8 mouse cellular contexts compared by ENCODE assay signal in the genomic region with DNA sequence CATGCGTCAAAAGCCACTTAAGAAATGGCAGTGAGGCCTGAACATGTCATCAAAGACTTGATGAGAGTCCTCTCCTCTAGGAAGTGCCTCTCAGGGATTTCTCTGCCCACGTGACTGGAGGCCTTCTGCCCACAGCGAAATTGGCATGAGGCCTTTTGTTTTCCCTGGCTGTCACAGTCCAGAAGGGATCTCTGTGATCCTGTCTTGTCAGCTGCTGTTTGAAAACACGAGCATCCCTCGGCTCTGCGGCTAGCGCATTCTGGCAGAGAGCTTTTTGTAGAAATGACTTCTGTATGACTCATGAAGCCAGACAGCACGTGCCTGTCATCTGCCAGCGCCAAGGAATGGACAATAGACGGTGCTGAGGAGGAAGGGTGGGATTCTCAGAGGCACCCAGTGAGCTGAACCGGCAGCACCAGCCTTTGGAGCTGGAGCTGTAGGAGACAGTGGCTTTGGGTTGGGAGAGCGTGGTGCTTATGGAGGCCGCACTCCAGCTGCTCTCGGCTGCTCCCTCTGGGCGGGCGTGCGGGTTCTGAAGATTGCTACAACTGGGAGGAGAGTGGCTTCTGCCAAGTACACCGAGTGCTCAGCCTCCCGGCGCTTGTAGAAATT. TPM values are rescaled to one million over a fixed set of nuclear protein-coding genes. Genes with fewer than 3 reads are reported as not detected.
DNase-seq lines count a peak whose midpoint lies in the region; ATAC-seq lines count a peak whose summit lies in the region.

No protein-coding gene starts in this region.

- no peaks in the 10 kb centered on the region for H3K9me3 ChIP-seq in midbrain, embryonic 13.5 days
- H3K9me3 ChIP-seq in midbrain, embryonic 10.5 days (replicated peaks), result no peaks in the 10 kb centered on the region
- no peaks in the 10 kb centered on the region for H3K9me3 ChIP-seq in heart, embryonic 13.5 days

- H3K4me1 ChIP-seq in midbrain, embryonic 13.5 days (replicated peaks), result 0 out of 2 replicates have a peak, but pooled peaks cover 6% of the 10 kb centered on the region
- no peaks in the 10 kb centered on the region for H3K4me1 ChIP-seq in midbrain, embryonic 10.5 days
- H3K4me1 ChIP-seq in heart, embryonic 13.5 days, result peaks cover 24% of the 10 kb centered on the region

- peak; percentile 75 for ATAC-seq in midbrain, embryonic 13.5 days
- ATAC-seq in heart, embryonic 13.5 days (ENCODE audit: extremely low read depth, insufficient number of reproducible peaks, low FRiP score, low TSS enrichment), result no peak

- peak overlapping the region; percentile 75 for H3K27ac ChIP-seq in midbrain, embryonic 13.5 days
- no peak overlapping the region for H3K27ac ChIP-seq in midbrain, embryonic 10.5 days (replicated peaks)
- H3K27ac ChIP-seq in heart, embryonic 13.5 days (replicated peaks), result peak overlapping the region; percentile 67

- H3K36me3 ChIP-seq in midbrain, embryonic 13.5 days, result peaks cover 75% of the 10 kb centered on the region
- H3K36me3 ChIP-seq in midbrain, embryonic 10.5 days, result peaks cover 82% of the 10 kb centered on the region
- H3K36me3 ChIP-seq in heart, embryonic 13.5 days, result peaks cover 85% of the 10 kb centered on the region

- H3K9ac ChIP-seq in midbrain, embryonic 13.5 days (replicated peaks), result no peak overlapping the region
- H3K9ac ChIP-seq in heart, embryonic 13.5 days, result no peak overlapping the region

- no peak overlapping the region for H3K4me3 ChIP-seq in midbrain, embryonic 13.5 days (replicated peaks)
- no peak overlapping the region for H3K4me3 ChIP-seq in midbrain, embryonic 10.5 days
- H3K4me3 ChIP-seq in heart, embryonic 13.5 days, result no peak overlapping the region

- 77% methylated on average over 20 of the region's 20 CpGs for WGBS in midbrain, embryonic 13.5 days
- 89% methylated on average over 20 of the region's 20 CpGs for WGBS in midbrain, embryonic 10.5 days
- WGBS in heart, embryonic 13.5 days, result 68% methylated on average over 20 of the region's 20 CpGs

- H3K4me2 ChIP-seq in midbrain, embryonic 13.5 days (replicated peaks), result no peak overlapping the region
- H3K4me2 ChIP-seq in heart, embryonic 13.5 days, result no peak overlapping the region

- DNase-seq in midbrain, embryonic 10.5 days (ENCODE audit: low spot score), result no peak
- DNase-seq in cerebellum, postnatal 14 days, result peak; percentile 76 to 81
- peak; percentile 76 to 83 for DNase-seq in layer of hippocampus, adult 8-10 months (ENCODE audit: low spot score in 2 of 2)
- peak; percentile 65 to 88 for DNase-seq in lung, postnatal 4 days
- DNase-seq in thymus, postnatal 25 days, result no peak
- no peak for DNase-seq in thymus, postnatal 14 days

- no peaks in the 10 kb centered on the region for H3K27me3 ChIP-seq in midbrain, embryonic 13.5 days
- no peaks in the 10 kb centered on the region for H3K27me3 ChIP-seq in midbrain, embryonic 10.5 days (ENCODE audit: low read depth, poor library complexity, severe bottlenecking)
- H3K27me3 ChIP-seq in heart, embryonic 13.5 days (replicated peaks), result no peaks in the 10 kb centered on the region

RNA-seq across cellular contexts. Expression of gene Smarcal1, which starts 10.4 kb away (rescaled TPM):
- 25.1 and 29.8 TPM in 2 replicates for polyA plus RNA-seq in midbrain, embryonic 13.5 days (2015; fragmentation: Nextera tagmentation; extraction: Ambion mirVana)
- polyA plus RNA-seq in midbrain, embryonic 10.5 days (2016; fragmentation: Nextera tagmentation; extraction: Ambion mirVana), result 28.5 and 32.8 TPM in 2 replicates
- 13.9 and 15.0 TPM in 2 replicates for polyA plus RNA-seq in heart, embryonic 13.5 days (2015; fragmentation: Nextera tagmentation; extraction: Ambion mirVana)
- total RNA-seq in layer of hippocampus, adult 8-10 months (2022), result 10 to 100 TPM; 59.3 to 66.1 (median 63.5) TPM

RNA-seq across cellular contexts. Expression of gene March4, which starts 56.7 kb away (rescaled TPM):
- 2.5 and 2.7 TPM in 2 replicates for polyA plus RNA-seq in midbrain, embryonic 13.5 days (2015; fragmentation: Nextera tagmentation; extraction: Ambion mirVana)
- 0.22 and 0.55 TPM in 2 replicates for polyA plus RNA-seq in midbrain, embryonic 10.5 days (2016; fragmentation: Nextera tagmentation; extraction: Ambion mirVana)
- polyA plus RNA-seq in heart, embryonic 13.5 days (2015; fragmentation: Nextera tagmentation; extraction: Ambion mirVana), result not detected in 2 replicates
- total RNA-seq in layer of hippocampus, adult 8-10 months (2022), result 10 to 100 TPM; 14.1 to 16.4 (median 15.1) TPM

Comparison
In these comparisons a context has a peak if more than half of its experiments do, and no peak if none do; other contexts are left out.
1. DNase-seq: peak in cerebellum, postnatal 14 days (2 of 2), layer of hippocampus, adult 8-10 months (2 of 2) and lung, postnatal 4 days (2 of 2); none in midbrain, embryonic 10.5 days (single experiment), thymus, postnatal 25 days (single experiment) and thymus, postnatal 14 days (single experiment).